Mouse (Mus musculus): ENCODE data around the gene Dusp8.

Dusp8 gene

DNA sequence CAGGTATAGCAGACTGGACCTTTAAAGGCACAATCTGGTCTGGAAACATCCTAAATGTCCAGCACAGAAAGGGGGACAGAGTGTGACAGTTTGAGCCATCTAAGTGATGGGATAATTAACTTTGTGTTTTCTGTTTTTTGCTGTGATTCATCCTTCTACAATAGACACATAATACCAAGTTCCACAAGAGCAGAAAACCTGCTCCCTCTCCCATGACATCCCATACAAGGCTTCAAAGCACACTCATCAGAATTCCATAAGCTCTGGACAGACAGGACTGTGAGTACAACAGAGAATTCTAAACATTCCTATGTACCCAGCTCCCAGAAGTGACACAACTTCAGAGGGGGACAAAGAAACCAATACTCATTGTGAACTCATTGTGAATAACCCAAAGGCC, 45.1 kb downstream of the Dusp8 start:
- DNase-seq (ENCODE audit: low read depth, low spot score): no peak

DNA sequence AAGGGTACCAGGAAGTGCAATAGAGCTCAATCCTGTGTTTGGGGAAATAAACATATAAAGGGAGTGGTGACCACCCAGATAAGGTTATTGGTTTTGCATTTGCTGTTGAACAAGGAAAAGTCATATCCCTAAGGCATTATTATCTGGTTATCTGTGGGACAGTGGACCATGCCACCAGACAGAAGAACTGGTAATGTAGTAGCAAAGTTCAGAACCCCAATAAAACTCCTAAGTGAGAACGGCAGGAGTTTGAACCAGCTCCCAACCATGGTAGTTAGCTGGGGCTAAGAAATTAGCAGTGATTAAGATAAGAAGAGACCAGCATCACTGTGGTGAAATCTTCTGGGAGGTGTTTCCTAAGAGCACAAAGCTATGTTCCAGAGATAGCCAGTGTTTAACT, 49.7 kb downstream of the Dusp8 start:
- DNase-seq (ENCODE audit: low read depth, low spot score): no peak

DNA sequence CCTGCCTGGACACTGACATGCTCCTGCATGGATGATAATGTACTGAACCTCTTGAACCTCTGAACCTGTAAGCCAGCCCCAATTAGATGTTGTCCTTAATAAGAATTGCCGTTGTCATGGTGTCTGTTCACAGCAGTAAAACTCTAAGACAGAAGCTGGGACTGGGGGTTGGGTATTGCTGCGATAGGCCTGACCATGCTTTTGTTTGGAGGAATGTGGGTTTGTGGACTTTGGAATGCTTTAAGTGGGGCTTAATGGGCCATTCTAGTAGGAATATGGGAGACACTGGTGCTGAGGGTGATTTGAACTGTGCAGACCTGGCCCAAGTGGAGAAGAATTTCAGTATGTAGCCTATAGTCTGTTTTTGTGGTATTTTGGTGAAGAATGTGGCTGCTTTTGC, 50.3 kb downstream of the Dusp8 start:
- peak; percentile 73 for DNase-seq (ENCODE audit: low read depth, low spot score)

- DNase-seq (ENCODE audit: low read depth, low spot score): no peak
Observed at GRCm38 (mm10) chr7:142040756-142041155, 54.9 kb downstream of the Dusp8 start.

DNA sequence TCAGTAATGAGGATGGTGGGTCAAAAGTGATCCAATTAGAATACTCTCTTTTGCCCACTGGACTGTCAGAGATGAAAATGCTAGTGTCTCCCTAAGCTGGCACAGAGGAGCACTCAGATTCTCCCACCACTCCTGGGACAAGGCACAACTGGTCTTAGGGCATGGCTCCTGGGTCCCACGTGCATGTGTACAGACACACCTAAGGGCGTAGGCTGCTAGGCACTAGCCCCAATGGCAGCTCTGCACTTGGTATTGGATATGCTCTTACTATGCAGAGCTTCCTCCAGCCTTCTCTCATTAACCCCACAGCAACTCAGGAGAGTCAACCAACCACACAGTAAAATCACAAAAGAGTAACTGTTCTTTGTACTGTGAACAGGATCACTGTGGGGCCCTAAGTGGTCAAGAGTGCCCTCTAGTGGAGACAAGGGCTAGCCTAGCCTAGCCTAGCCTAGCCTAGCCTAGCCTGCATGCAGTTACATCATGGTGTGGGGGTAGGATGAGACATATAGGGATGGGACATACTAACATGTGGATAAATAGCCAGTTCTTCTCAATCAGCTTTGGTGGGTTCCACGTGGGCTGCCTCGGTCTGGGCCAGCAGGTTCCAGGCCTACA, 58.0 kb downstream of the Dusp8 start:
- peak; percentile 76 for DNase-seq (ENCODE audit: low read depth, low spot score)

GRCm38 (mm10) chr7:142035048-142035811, 60.4 kb downstream of the Dusp8 start:
- no peak for DNase-seq (ENCODE audit: low read depth, low spot score)

GRCm38 (mm10) chr7:142034198-142034597, 61.4 kb downstream of the Dusp8 start:
- DNase-seq (ENCODE audit: low read depth, low spot score): no peak

GRCm38 (mm10) chr7:142030073-142030472, 65.6 kb downstream of the Dusp8 start:
- DNase-seq (ENCODE audit: low read depth, low spot score): no peak

Data from ZHBTc4 (cell line).